Mouse (Mus musculus) forebrain, embryonic 14.5 days (tissue): Measurements from ENCODE around the gene Styk1. TPM values are rescaled to one million over a fixed set of nuclear protein-coding genes. Genes with fewer than 3 reads are reported as not detected.

ENCODE experiments used
- ATAC-seq: fragments of 200-750 bp; cut with Nextera tagmentation; 2 replicates; pipeline ENCODE4 v1.8.0; 2017; ENCODE audit warnings: mild to moderate bottlenecking, moderate library complexity
- DNase-seq: peaks from one replicate; pipeline ENCODE4 v3.0.0-alpha.2; 2015; ENCODE audit warnings: low spot score
- H3K27ac ChIP-seq: fragments of 300-500 bp; sonication (generic); 2 replicates; pipeline ENCODE4 v1.5.1; 2014; ENCODE audit warnings: low read depth, mild to moderate bottlenecking, control low read depth, low read length, moderate library complexity
- H3K27me3 ChIP-seq: fragments of 300-500 bp; sonication (generic); replicated peaks from 2 replicates; pipeline ENCODE4 v1.6.1; 2014; ENCODE audit warnings: low read length, control low read depth, mixed read lengths; ENCODE audit not compliant: control insufficient read depth, insufficient read depth
- H3K36me3 ChIP-seq: fragments of 300-500 bp; sonication (generic); 2 replicates; pipeline ENCODE4 v1.6.1; 2014; ENCODE audit warnings: low read length, control low read depth; ENCODE audit not compliant: control insufficient read depth, insufficient read depth
- H3K4me1 ChIP-seq: fragments of 300-500 bp; sonication (generic); 2 replicates; pipeline ENCODE4 v1.6.1; 2014; ENCODE audit warnings: antibody characterized with exemption, low read length, control low read depth; ENCODE audit not compliant: control insufficient read depth, insufficient read depth
- H3K4me2 ChIP-seq: fragments of 300-500 bp; sonication (generic); 2 replicates; pipeline ENCODE4 v1.6.1; 2014; ENCODE audit warnings: mild to moderate bottlenecking, control low read depth, low read length
- H3K4me3 ChIP-seq: fragments of 300-500 bp; sonication (generic); 2 replicates; pipeline ENCODE4 v1.5.1; 2014; ENCODE audit warnings: low read depth, low read length, control low read depth
- H3K9ac ChIP-seq: fragments of 300-500 bp; sonication (generic); 2 replicates; pipeline ENCODE4 v1.6.1; 2014; ENCODE audit warnings: mild to moderate bottlenecking, low read length, control low read depth, moderate library complexity
- H3K9me3 ChIP-seq: fragments of 300-500 bp; sonication (generic); replicated peaks from 2 replicates; pipeline ENCODE4 v1.6.1; 2016; ENCODE audit warnings: low read length, control low read depth, mixed read lengths; ENCODE audit not compliant: control insufficient read depth
- WGBS: fragments of 180-500 bp; shearing (Covaris S2); extraction: QIAGEN DNeasy Blood & Tissue Kit; methylation state at CpG from one replicate; pipeline ENCODE4 v1.1.7; 2014; 5-methylcytosine and 5-hydroxymethylcytosine counted together
- polyA plus RNA-seq: library from polyadenylated mRNA; unstranded; fragments of >200 nt; fragmentation: Nextera tagmentation; extraction: Ambion mirVana; gene quantifications from 2 replicates; pipeline ENCODE4 v1.2.1, GENCODE M21; 2014

Styk1 gene
- polyA plus RNA-seq, 1 experiment from 2014 or later = 2.5 TPM

GRCm38 (mm10) chr6:131373160-131373559, 19.8 kb upstream of the Styk1 start:
- WGBS = 91% methylated on average over 5 of the region's 5 CpGs
- no peak for ATAC-seq
- peaks cover 41% of the 10 kb centered on the region for H3K36me3 ChIP-seq

GRCm38 (mm10) chr6:131370767-131371166, 17.4 kb upstream of the Styk1 start:
- no peaks in the 10 kb centered on the region for H3K4me1 ChIP-seq
- H3K27me3 ChIP-seq = no peaks in the 10 kb centered on the region
- no peak overlapping the region for H3K9ac ChIP-seq
- WGBS = 92% methylated on average over 5 of the region's 5 CpGs
- no peak overlapping the region for H3K4me3 ChIP-seq
- no peaks in the 10 kb centered on the region for H3K9me3 ChIP-seq
- no peak for DNase-seq
- no peak overlapping the region for H3K4me2 ChIP-seq
- peaks cover 40% of the 10 kb centered on the region for H3K36me3 ChIP-seq
- ATAC-seq = no peak
- H3K27ac ChIP-seq = no peak overlapping the region

More at GRCm38 (mm10) chr6:131373160-131373559, 19.8 kb upstream of the Styk1 start:
- Histone ChIP-seq H3K4me2 (no peak overlapping the region), H3K27ac (no peak overlapping the region), H3K27me3 (no peaks in the 10 kb centered on the region), H3K9ac (no peak overlapping the region), H3K4me1 (no peaks in the 10 kb centered on the region), H3K4me3 (no peak overlapping the region), H3K9me3 (no peaks in the 10 kb centered on the region)
- DNase-seq = no peak

DNA sequence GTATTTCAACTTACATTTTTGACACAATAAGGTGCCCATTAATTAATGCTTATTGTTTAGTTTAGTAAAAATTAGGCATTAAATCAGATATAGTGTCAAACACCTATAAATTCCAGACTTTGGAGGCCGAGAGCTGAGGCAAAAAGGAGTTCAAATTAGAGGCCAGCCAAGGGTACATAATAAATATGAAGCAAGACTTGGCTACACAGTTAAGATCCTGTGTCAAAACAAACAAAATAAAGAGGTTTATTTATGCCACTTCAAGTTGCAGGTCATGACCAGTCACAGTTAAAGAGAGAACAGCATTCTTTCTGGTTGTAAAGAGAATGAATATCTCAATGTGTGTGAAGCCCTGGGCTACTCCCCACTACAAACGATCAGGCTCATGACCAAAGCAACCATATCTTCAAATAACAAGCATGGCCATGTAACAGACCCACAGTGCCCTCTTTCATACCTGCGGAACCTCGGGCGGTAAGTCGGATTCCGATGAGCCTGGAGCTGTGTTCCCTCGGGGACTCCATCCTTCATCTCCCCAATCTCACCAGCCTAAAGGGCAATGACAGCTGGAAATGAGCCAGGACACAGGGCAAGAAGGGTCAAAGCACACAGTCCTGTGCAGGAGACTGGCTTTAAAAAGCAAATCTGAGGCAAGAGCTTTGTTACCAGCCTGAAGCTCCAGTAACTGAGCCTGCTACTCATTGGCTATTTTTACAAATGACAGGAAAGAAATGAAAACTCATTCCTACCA, 16.6 kb upstream of the Styk1 start:
- Histone ChIP-seq H3K27me3 (no peaks in the 10 kb centered on the region), H3K9ac (no peak overlapping the region), H3K4me3 (no peak overlapping the region), H3K27ac (no peak overlapping the region), H3K36me3 (peaks cover 42% of the 10 kb centered on the region), H3K4me1 (no peaks in the 10 kb centered on the region), H3K4me2 (no peak overlapping the region), H3K9me3 (no peaks in the 10 kb centered on the region)
- 92% methylated on average over 8 of the region's 8 CpGs for WGBS
- no peak for ATAC-seq
- DNase-seq = no peak

DNA sequence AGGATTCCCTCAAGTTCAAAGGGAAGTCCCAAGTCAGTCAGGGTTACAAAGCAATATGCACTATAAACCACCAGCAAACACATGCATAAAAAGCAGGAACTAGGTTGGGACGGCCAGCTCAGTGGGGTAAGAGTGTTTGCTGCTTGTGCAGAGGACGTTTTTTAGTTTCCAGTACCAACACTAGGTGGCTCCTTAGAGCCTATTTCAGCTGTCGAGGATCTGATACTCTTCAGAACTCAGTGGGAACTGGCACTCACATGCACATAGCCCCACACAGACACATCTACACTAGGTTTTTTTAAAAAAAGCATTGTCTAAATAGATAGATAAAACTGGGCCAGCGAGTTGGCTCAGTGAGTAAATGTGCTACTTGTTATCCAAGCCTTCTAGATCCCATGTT, 13.7 kb upstream of the Styk1 start:
- no peaks in the 10 kb centered on the region for H3K27me3 ChIP-seq
- H3K4me1 ChIP-seq = no peaks in the 10 kb centered on the region
- DNase-seq = peak; percentile 65
- H3K4me3 ChIP-seq = no peak overlapping the region
- ATAC-seq = peak; percentile 67; the same call in 1 of the 2 replicates
- WGBS = 43% methylated on average over 4 of the region's 4 CpGs
- H3K9ac ChIP-seq = no peak overlapping the region
- peaks cover 47% of the 10 kb centered on the region for H3K36me3 ChIP-seq
- H3K4me2 ChIP-seq = no peak overlapping the region
- H3K27ac ChIP-seq = no peak overlapping the region
- H3K9me3 ChIP-seq = no peaks in the 10 kb centered on the region

DNA sequence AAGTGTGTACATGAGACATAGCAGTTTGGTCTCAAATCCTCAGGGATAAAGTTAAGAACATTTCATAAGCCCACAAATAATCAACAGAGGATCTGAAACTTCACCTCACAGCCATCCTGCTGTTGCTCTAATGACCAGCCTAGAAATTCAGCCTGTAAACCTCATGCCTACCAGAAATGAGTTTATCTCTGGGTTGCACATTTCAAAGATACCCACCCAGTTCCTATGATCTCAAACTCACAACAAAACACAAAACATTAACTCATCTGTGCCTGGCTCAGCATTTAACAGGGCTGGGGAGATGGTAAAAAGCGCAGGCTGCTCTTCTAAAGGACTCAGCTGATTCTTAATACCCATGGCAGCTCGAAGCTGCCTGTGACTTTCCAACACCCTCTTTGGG, 11.0 kb upstream of the Styk1 start:
- Histone ChIP-seq H3K4me1 (no peaks in the 10 kb centered on the region), H3K36me3 (peaks cover 35% of the 10 kb centered on the region), H3K9ac (no peak overlapping the region), H3K27me3 (no peaks in the 10 kb centered on the region), H3K4me2 (no peak overlapping the region), H3K9me3 (no peaks in the 10 kb centered on the region), H3K4me3 (no peak overlapping the region), H3K27ac (no peak overlapping the region)
- no peak for DNase-seq
- ATAC-seq = no peak
- 91% methylated on average over 2 of the region's 2 CpGs for WGBS

DNA sequence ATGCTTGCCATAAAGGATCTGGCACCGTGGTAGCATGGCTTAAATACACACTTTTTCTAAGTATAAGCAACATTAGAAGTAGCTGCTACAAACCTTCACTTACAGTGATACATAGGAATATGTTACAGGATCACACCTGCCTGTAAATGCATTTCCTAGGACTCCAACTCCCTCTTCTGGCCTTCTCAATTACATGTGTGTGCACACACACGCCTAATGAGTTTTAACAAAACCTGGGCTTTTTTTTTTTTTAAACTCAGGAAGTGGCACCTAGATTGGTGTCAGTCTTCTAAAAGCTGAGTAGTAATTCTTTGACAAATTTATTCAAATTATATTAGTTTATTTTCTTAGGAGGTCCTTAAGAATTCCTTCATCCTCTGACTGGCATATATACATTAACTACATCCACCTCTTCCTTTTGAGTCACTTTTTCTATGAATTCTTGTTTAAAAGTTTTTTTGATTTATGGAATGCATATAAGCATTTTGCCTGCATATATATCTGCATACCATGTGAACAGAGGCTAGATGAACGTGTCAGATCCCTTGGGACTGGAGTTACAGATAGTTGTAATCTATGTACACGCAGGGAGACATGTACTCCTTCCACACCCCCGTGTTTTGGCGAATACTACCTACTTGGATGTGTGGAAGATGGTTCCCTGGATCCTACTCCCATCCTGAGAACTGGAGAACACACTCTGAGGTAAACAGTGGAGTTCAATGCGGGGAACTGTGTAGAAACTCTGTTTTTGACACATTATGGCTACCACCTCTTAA, 9.8 kb upstream of the Styk1 start:
- no peak for ATAC-seq
- H3K4me2 ChIP-seq = no peak overlapping the region
- DNase-seq = no peak
- H3K27me3 ChIP-seq = no peaks in the 10 kb centered on the region
- no peak overlapping the region for H3K4me3 ChIP-seq
- peaks cover 33% of the 10 kb centered on the region for H3K36me3 ChIP-seq
- H3K27ac ChIP-seq = no peak overlapping the region
- no peak overlapping the region for H3K9ac ChIP-seq
- H3K4me1 ChIP-seq = no peaks in the 10 kb centered on the region
- 84% methylated on average over 7 of the region's 7 CpGs for WGBS
- no peaks in the 10 kb centered on the region for H3K9me3 ChIP-seq

DNA sequence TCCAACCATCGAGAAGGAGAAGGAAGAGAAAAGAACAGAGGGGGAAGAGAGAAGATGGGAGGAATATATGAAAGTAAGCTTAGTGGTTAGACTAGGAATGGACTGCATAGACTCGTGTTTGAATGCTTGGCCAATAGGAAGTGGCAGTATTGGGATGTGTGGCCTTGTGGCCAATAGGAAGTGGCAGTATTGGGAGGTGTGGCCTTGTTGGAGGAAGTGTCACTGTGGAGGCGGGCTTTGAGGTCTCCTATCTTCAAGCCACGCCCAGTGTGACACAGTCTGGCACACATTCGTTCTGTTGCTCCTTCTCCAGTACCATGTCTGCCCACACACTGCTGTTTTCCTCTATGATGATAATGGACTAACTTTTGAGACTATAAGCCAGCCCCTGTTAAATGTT, 7.3 kb upstream of the Styk1 start:
- H3K9ac ChIP-seq = no peak overlapping the region
- H3K36me3 ChIP-seq = peaks cover 16% of the 10 kb centered on the region
- H3K4me3 ChIP-seq = no peak overlapping the region
- no peaks in the 10 kb centered on the region for H3K4me1 ChIP-seq
- no peaks in the 10 kb centered on the region for H3K27me3 ChIP-seq
- ATAC-seq = no peak
- no peaks in the 10 kb centered on the region for H3K9me3 ChIP-seq
- no peak overlapping the region for H3K4me2 ChIP-seq
- 73% methylated on average over 5 of the region's 5 CpGs for WGBS
- H3K27ac ChIP-seq = no peak overlapping the region
- DNase-seq = no peak

GRCm38 (mm10) chr6:131359543-131359942, 6.1 kb upstream of the Styk1 start:
- no peak for DNase-seq
- Histone ChIP-seq H3K4me2 (no peak overlapping the region), H3K4me3 (no peak overlapping the region), H3K27ac (no peak overlapping the region), H3K9ac (no peak overlapping the region), H3K27me3 (no peaks in the 10 kb centered on the region), H3K4me1 (no peaks in the 10 kb centered on the region), H3K36me3 (peaks cover 11% of the 10 kb centered on the region), H3K9me3 (no peaks in the 10 kb centered on the region)
- WGBS = 86% methylated on average over 2 of the region's 2 CpGs
- no peak for ATAC-seq

- Histone ChIP-seq H3K27me3 (no peaks in the 10 kb centered on the region), H3K9ac (no peak overlapping the region), H3K4me2 (no peak overlapping the region), H3K9me3 (no peaks in the 10 kb centered on the region), H3K36me3 (no peaks in the 10 kb centered on the region), H3K4me3 (no peak overlapping the region), H3K4me1 (no peaks in the 10 kb centered on the region), H3K27ac (no peak overlapping the region)
- DNase-seq (no peak), ATAC-seq (no peak)
- WGBS = 72% methylated on average over 4 of the region's 4 CpGs
Measured at GRCm38 (mm10) chr6:131354913-131355312, 1.5 kb upstream of the Styk1 start.
